Mouse (Mus musculus) heart, embryonic 13.5 days (tissue): ENCODE data around the gene Alpl. TPM values are rescaled to one million over a fixed set of nuclear protein-coding genes. Genes with fewer than 3 reads are reported as not detected.

Experiments
- ATAC-seq: fragments of 200-750 bp; cut with Nextera tagmentation; 2 replicates; pipeline ENCODE4 v1.8.0; 2017; ENCODE audit warnings: moderate TSS enrichment; ENCODE audit not compliant: insufficient number of reproducible peaks, low FRiP score, low TSS enrichment; ENCODE audit errors: extremely low read depth
- H3K27ac ChIP-seq: fragments of 300-500 bp; sonication (generic); replicated peaks from 2 replicates; pipeline ENCODE4 v1.5.1; 2015; ENCODE audit warnings: moderate library complexity, mild to moderate bottlenecking, inconsistent platforms
- H3K27me3 ChIP-seq: fragments of 300-500 bp; sonication (generic); replicated peaks from 2 replicates; pipeline ENCODE4 v1.6.1; 2015; ENCODE audit warnings: mild to moderate bottlenecking, inconsistent platforms
- H3K36me3 ChIP-seq: fragments of 300-500 bp; sonication (generic); 2 replicates; pipeline ENCODE4 v1.6.1; 2015; ENCODE audit warnings: mild to moderate bottlenecking, inconsistent platforms
- H3K4me1 ChIP-seq: fragments of 300-500 bp; sonication (generic); 2 replicates; pipeline ENCODE4 v1.6.1; 2015; ENCODE audit warnings: inconsistent platforms
- H3K4me2 ChIP-seq: fragments of 300-500 bp; sonication (generic); 2 replicates; pipeline ENCODE4 v1.6.1; 2015; ENCODE audit warnings: inconsistent platforms, mild to moderate bottlenecking, moderate library complexity
- H3K4me3 ChIP-seq: fragments of 300-500 bp; sonication (generic); 2 replicates; pipeline ENCODE4 v1.5.1; 2015; ENCODE audit warnings: moderate library complexity, mild to moderate bottlenecking, inconsistent platforms
- H3K9ac ChIP-seq: fragments of 300-500 bp; sonication (generic); 2 replicates; pipeline ENCODE4 v1.6.1; 2015; ENCODE audit warnings: inconsistent platforms, mild to moderate bottlenecking, moderate library complexity
- H3K9me3 ChIP-seq: fragments of 300-500 bp; sonication (generic); 2 replicates; pipeline ENCODE4 v1.6.1; 2016; ENCODE audit warnings: inconsistent platforms
- WGBS: fragments of 180-500 bp; shearing (Covaris S2); methylation state at CpG from one replicate; pipeline ENCODE4 v1.1.7; 2015; ENCODE audit warnings: mixed read lengths; 5-methylcytosine and 5-hydroxymethylcytosine counted together
- polyA plus RNA-seq: library from polyadenylated mRNA; unstranded; fragments of >200 nt; fragmentation: Nextera tagmentation; extraction: Ambion mirVana; gene quantifications from 2 replicates; pipeline ENCODE4 v1.2.1, GENCODE M21; 2015

Gene Alpl
- polyA plus RNA-seq, 1 experiment from 2014 or later, result 3.3 TPM

DNA sequence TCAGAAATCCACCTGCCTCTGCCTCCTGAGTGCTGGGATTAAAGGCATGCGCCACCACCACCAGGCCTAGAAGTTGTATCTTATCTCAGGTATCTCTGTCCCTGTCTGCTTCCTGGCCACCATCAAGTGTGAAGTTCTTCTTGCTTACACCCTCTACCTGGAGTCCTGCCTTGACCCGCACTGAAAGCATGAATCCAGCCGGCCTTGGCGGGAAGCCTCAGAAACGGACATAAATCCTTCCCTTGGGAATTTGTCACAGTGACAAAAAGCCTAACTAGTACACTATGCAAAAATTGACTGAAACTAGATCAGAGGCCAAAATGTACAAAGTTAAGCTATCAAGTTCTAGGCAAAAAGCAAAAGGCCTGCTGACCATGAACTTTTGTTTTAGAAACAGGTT, 26.4 kb upstream of the Alpl start:
- Histone ChIP-seq H3K9me3 (no peaks in the 10 kb centered on the region; the same call in 1 of the 2 replicates), H3K27ac (no peak overlapping the region), H3K4me2 (no peak overlapping the region), H3K9ac (no peak overlapping the region), H3K4me1 (no peaks in the 10 kb centered on the region), H3K4me3 (no peak overlapping the region), H3K36me3 (no peaks in the 10 kb centered on the region), H3K27me3 (peaks cover 1% of the 10 kb centered on the region; the same call in 1 of the 2 replicates)
- WGBS, result 89% methylated on average over 5 of the region's 5 CpGs
- ATAC-seq, result no peak

DNA sequence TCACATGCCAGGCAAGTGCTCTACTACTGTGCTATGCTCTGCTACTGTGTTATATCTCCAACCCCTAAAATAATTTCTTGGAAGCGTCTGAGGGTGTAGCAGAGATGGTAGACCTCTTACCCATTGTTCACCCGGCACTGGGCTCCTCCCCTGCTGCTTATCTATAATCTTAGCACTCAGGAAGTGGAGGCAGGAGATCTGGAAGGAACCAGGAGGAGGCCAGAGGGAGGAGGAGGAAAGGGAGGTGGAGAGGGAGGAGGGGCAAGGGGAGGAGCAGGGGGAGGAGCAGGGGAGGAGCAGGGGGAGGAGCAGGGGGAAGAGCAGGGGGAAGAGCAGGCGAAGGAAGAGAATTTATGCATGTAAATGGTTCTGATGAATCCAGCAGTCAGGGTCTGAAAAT, 24.5 kb upstream of the Alpl start:
- no peak overlapping the region for H3K4me2 ChIP-seq
- H3K27ac ChIP-seq, result no peak overlapping the region
- no peaks in the 10 kb centered on the region for H3K4me1 ChIP-seq
- H3K36me3 ChIP-seq, result no peaks in the 10 kb centered on the region
- no peak overlapping the region for H3K9ac ChIP-seq
- no peak overlapping the region for H3K4me3 ChIP-seq
- no peak for ATAC-seq
- H3K27me3 ChIP-seq, result no peaks in the 10 kb centered on the region
- 38% methylated on average over 3 of the region's 3 CpGs for WGBS
- no peaks in the 10 kb centered on the region; the same call in 1 of the 2 replicates for H3K9me3 ChIP-seq

DNA sequence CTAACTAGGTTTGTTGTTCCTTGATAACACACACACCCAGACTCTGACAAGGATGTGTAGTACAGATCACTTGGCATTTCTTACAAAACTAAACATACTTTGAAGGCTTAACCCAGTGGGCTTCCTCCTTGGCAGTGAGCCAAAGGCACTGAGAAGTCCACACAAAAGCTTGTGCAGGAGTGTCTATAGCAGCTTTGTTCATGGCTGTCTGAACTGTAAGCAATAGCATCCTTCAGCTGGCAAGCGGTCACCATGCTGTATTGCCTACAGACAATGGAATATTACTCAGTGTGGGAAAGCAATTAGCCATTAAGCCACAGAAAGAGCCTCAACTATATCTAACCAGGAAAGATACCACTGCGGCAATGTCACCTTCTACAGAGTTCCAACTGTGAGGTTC, 23.3 kb upstream of the Alpl start:
- Histone ChIP-seq H3K36me3 (no peaks in the 10 kb centered on the region), H3K4me1 (no peaks in the 10 kb centered on the region), H3K4me2 (no peak overlapping the region), H3K4me3 (no peak overlapping the region), H3K27me3 (no peaks in the 10 kb centered on the region), H3K27ac (no peak overlapping the region), H3K9me3 (no peaks in the 10 kb centered on the region; the same call in 1 of the 2 replicates), H3K9ac (no peak overlapping the region)
- 87% methylated on average over 2 of the region's 2 CpGs for WGBS
- no peak for ATAC-seq

DNA sequence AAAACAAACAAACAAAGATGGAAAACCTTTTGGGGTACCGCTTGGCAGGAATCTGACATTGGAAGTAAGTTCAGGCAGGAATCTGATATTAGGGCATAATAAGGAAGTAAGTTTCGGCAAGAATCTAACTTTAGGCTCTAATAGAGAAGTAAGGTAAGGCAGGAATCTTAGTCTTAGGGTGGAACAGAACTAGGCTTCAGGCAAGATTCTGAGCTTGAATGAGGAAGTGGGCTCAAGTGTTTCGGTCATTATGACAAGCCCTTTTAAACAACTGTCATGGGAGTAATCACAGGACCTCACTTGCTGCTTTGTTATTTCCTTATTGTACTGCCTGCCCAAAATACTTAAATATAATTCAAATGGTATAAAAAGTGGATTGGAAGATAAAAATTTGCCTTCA, 22.2 kb upstream of the Alpl start:
- Histone ChIP-seq H3K4me1 (peaks cover 4% of the 10 kb centered on the region), H3K4me2 (no peak overlapping the region), H3K9me3 (no peaks in the 10 kb centered on the region; the same call in 1 of the 2 replicates), H3K9ac (no peak overlapping the region), H3K4me3 (no peak overlapping the region), H3K36me3 (no peaks in the 10 kb centered on the region), H3K27me3 (no peaks in the 10 kb centered on the region), H3K27ac (no peak overlapping the region)
- WGBS, result 89% methylated on average over 3 of the region's 3 CpGs
- no peak for ATAC-seq

DNA sequence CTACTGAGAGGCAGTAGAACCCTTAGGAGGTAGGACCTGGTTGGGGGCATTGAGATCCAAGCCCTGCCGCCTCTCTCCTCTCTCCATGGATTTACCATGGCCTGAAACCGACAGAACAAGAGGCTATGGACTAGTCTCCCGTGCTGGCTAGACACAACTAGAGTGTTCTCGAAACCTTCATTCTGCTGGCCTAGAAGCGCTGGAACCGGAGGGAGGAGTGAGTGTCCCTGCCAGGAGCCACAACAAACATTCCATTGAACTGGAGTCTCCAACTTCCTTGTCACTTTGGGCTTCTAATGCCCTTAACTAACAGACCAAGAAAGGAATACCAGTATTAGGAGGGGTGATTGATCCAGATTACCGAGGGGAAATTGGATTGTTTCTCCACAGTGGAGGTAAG, 20.0 kb upstream of the Alpl start:
- no peaks in the 10 kb centered on the region for H3K36me3 ChIP-seq
- 0 out of 2 replicates have a peak, but pooled peaks cover 10% of the 10 kb centered on the region for H3K27me3 ChIP-seq
- H3K4me2 ChIP-seq, result no peak overlapping the region
- ATAC-seq, result no peak
- H3K9me3 ChIP-seq, result no peaks in the 10 kb centered on the region; the same call in 1 of the 2 replicates
- peaks cover 16% of the 10 kb centered on the region for H3K4me1 ChIP-seq
- H3K27ac ChIP-seq, result no peak overlapping the region
- 58% methylated on average over 7 of the region's 7 CpGs for WGBS
- no peak overlapping the region for H3K4me3 ChIP-seq
- H3K9ac ChIP-seq, result no peak overlapping the region

DNA sequence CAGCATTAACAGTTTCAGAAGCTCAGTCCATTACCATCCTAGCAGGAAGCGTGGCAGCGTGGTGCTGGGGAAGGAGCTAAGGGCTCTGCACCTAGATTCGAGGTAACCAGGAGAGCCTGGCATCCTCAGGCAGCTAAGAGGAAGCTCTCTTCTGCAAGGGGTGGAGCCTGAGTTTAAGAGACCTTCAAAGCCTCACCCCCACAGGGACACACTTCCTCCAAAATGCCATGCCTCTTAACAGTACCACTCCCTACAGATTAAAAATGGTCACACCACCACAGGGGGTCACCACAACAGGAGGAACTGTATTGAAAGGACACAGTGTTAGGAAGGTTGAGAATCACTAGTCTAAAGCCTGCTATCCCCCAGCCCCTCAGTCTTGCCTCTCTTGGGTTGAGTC, 19.3 kb upstream of the Alpl start:
- H3K4me3 ChIP-seq, result no peak overlapping the region
- peaks cover 16% of the 10 kb centered on the region for H3K4me1 ChIP-seq
- H3K4me2 ChIP-seq, result no peak overlapping the region
- WGBS, result 65% methylated on average over 3 of the region's 3 CpGs
- H3K27ac ChIP-seq, result no peak overlapping the region
- H3K36me3 ChIP-seq, result no peaks in the 10 kb centered on the region
- ATAC-seq, result no peak
- no peaks in the 10 kb centered on the region; the same call in 1 of the 2 replicates for H3K9me3 ChIP-seq
- no peak overlapping the region for H3K9ac ChIP-seq
- H3K27me3 ChIP-seq, result 0 out of 2 replicates have a peak, but pooled peaks cover 10% of the 10 kb centered on the region

DNA sequence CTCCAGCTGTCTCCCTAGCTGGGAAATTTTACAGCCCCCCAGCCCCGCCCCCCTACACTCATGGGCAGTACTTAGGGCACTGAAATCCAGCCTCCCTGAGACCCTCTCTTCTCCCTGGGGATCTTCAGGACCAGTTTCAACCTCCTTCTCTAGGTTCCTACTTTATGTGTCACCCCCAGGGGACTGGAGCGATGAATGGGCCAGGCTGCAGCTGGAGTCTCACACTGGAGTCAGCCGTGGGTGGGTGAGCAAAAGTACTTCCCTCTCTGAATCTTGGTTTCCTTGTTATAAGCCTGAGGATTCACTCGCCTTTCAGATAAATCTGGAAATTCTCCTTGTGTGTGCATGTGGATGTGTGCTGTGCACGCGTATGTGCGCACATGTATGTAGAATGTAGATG, 18.0 kb upstream of the Alpl start:
- no peak overlapping the region for H3K4me2 ChIP-seq
- no peak overlapping the region for H3K4me3 ChIP-seq
- H3K9me3 ChIP-seq, result no peaks in the 10 kb centered on the region
- peaks cover 18% of the 10 kb centered on the region; the same call in 1 of the 2 replicates for H3K27me3 ChIP-seq
- no peaks in the 10 kb centered on the region for H3K36me3 ChIP-seq
- H3K9ac ChIP-seq, result no peak overlapping the region; the same call in 1 of the 2 replicates
- ATAC-seq, result no peak
- H3K4me1 ChIP-seq, result peaks cover 16% of the 10 kb centered on the region
- 79% methylated on average over 7 of the region's 7 CpGs for WGBS
- no peak overlapping the region for H3K27ac ChIP-seq

DNA sequence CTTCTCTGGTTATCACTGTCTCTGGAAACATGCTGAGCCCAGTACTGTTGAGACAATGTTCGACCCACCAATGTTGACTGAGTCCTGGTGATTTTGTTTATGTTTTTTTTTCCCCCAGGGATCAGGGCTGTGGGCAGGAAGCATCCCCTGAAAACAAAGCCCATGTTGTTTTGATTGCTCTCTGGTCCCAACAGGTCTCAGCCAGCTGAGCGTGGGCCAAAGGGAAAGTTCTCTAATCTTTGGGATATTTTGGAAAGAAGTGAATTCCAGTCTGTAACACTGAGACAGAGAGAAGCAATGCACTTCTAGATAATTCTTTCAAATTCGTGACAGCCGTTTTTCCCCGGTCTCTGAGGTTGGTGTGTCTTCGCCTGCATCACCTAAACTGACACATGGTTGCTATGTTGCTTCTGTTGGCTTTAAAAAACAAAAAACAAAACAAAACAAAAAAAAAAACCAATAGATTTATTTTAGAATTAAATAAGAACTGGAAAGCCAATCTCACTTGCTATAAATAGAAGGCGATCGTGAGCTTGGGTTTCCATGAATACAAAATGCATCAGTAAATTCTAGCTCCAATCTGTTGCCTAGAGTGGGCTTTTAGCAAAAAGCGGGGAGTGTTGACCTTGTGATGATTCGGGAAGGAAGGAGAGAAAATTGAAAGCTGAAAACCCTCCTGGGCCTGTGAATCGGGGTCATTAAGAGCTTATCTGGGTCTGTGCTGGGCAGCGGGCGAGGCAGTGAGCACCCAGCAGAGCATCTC, 16.9 kb upstream of the Alpl start:
- H3K27ac ChIP-seq, result no peak overlapping the region
- ATAC-seq, result no peak
- no peaks in the 10 kb centered on the region for H3K36me3 ChIP-seq
- no peak overlapping the region for H3K4me2 ChIP-seq
- H3K4me3 ChIP-seq, result no peak overlapping the region
- H3K27me3 ChIP-seq, result peaks cover 18% of the 10 kb centered on the region; the same call in 1 of the 2 replicates
- H3K4me1 ChIP-seq, result peaks cover 16% of the 10 kb centered on the region
- H3K9me3 ChIP-seq, result no peaks in the 10 kb centered on the region
- 37% methylated on average over 13 of the region's 13 CpGs for WGBS
- H3K9ac ChIP-seq, result no peak overlapping the region

DNA sequence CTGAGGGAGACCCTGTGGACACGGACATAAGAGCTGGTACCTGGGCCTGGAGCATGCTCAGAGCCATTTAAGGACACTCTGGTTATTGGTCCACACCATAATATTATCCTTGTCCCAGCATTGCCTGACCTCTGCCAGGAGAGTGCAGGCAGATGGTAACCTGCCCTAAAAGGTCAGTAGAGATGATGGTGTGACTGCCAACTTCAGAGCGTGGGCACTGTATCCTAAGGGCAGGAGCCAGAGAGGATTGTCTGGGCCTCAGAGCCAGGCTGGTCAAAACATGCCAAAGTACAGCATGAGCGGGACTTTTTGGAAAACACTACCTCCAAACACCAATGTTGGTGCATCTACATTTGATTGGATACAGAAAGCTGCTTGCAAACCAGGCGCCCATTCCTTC, 13.8 kb upstream of the Alpl start:
- Histone ChIP-seq H3K4me3 (no peak overlapping the region), H3K36me3 (no peaks in the 10 kb centered on the region), H3K9ac (no peak overlapping the region), H3K27ac (no peak overlapping the region), H3K4me1 (peaks cover 16% of the 10 kb centered on the region), H3K9me3 (0 out of 2 replicates have a peak, but pooled peaks cover 4% of the 10 kb centered on the region), H3K27me3 (peaks cover 20% of the 10 kb centered on the region; the same call in 1 of the 2 replicates), H3K4me2 (no peak overlapping the region)
- WGBS, result 65% methylated on average over 4 of the region's 4 CpGs
- ATAC-seq, result no peak

DNA sequence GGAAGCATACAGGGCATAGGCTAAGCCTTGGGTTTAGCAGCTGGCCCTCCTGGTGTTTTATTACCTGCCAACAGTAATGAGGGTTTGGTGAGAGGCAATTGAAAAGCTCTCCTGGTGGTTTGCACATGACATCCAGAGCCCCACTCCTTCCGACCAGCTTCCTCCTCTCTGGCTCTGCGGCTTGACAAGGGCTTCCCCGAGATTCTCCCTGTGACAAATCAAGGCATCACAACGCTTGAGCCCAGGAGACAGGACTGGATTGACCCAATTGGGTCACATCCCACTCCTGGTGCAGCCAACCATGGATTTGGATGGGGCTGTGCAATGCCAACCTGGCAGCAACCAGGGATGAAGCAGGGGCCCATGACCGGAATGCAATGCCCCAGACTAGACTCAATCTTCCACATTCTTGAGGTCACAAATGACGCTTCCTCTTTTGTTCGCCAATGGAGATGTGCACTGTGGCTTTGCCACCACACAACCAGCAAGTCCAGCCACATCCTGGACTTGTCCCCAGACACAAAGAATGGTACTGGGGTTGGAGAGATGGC, 11.2 kb upstream of the Alpl start:
- Histone ChIP-seq H3K4me3 (no peak overlapping the region), H3K9me3 (0 out of 2 replicates have a peak, but pooled peaks cover 4% of the 10 kb centered on the region), H3K4me1 (peaks cover 6% of the 10 kb centered on the region), H3K9ac (no peak overlapping the region), H3K27ac (no peak overlapping the region), H3K4me2 (no peak overlapping the region), H3K27me3 (peaks cover 20% of the 10 kb centered on the region; the same call in 1 of the 2 replicates), H3K36me3 (no peaks in the 10 kb centered on the region)
- no peak for ATAC-seq
- 77% methylated on average over 7 of the region's 7 CpGs for WGBS

DNA sequence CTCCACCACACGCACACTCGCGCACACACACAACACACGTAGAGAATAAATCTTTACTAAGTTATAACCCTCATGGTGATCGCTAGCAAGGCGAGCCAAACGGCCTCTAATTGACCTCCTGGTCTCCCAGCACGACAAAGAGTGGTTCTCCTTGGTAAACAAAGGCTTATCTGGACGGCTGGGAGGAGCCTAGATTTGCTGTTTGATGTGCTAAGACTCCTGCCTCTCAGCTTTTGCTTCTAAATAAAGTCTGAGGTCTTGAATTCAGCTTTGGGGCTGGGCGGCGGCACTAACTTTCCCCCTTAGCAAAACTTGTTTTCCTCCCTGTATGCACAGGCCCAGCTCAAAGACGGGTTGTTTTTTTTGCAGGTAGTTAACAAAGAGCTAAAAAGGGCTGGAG, 5.0 kb upstream of the Alpl start:
- H3K27ac ChIP-seq, result no peak overlapping the region
- no peak overlapping the region for H3K4me3 ChIP-seq
- no peak for ATAC-seq
- H3K36me3 ChIP-seq, result no peaks in the 10 kb centered on the region
- H3K9ac ChIP-seq, result no peak overlapping the region
- 0 out of 2 replicates have a peak, but pooled peaks cover 4% of the 10 kb centered on the region for H3K9me3 ChIP-seq
- no peak overlapping the region for H3K4me2 ChIP-seq
- H3K27me3 ChIP-seq, result peaks cover 34% of the 10 kb centered on the region
- WGBS, result 26% methylated on average over 12 of the region's 12 CpGs
- H3K4me1 ChIP-seq, result peaks cover 17% of the 10 kb centered on the region
